Mouse (Mus musculus): ENCODE data around the gene Casz1. TPM values are rescaled to one million over a fixed set of nuclear protein-coding genes. Genes with fewer than 3 reads are reported as not detected.

Casz1 gene
- total RNA-seq, 2 experiments from 2014 or later = 0.55 to 0.75 TPM

- ATAC-seq (replicated peaks; ENCODE audit: low FRiP score, low TSS enrichment, poor library complexity, severe bottlenecking) = no peak
Measured at GRCm38 (mm10) chr4:148950932-148951650, 146.9 kb downstream of the Casz1 start.

GRCm38 (mm10) chr4:148951821-148952291, 147.6 kb downstream of the Casz1 start:
- no peak for ATAC-seq (replicated peaks; ENCODE audit: low FRiP score, low TSS enrichment, poor library complexity, severe bottlenecking)

- ATAC-seq (replicated peaks; ENCODE audit: low FRiP score, low TSS enrichment, poor library complexity, severe bottlenecking) = no peak
Measured at GRCm38 (mm10) chr4:148952328-148953222, 148.3 kb downstream of the Casz1 start.

GRCm38 (mm10) chr4:148955131-148955813, 151.0 kb downstream of the Casz1 start:
- no peak for ATAC-seq (replicated peaks; ENCODE audit: low FRiP score, low TSS enrichment, poor library complexity, severe bottlenecking)

GRCm38 (mm10) chr4:148960011-148960410, 155.8 kb downstream of the Casz1 start:
- ATAC-seq (replicated peaks; ENCODE audit: low FRiP score, low TSS enrichment, poor library complexity, severe bottlenecking) = no peak

GRCm38 (mm10) chr4:148961081-148961480, 156.9 kb downstream of the Casz1 start:
- no peak for ATAC-seq (replicated peaks; ENCODE audit: low FRiP score, low TSS enrichment, poor library complexity, severe bottlenecking)

GRCm38 (mm10) chr4:148962096-148962495, 157.9 kb downstream of the Casz1 start:
- ATAC-seq (replicated peaks; ENCODE audit: low FRiP score, low TSS enrichment, poor library complexity, severe bottlenecking) = no peak

- ATAC-seq (replicated peaks; ENCODE audit: low FRiP score, low TSS enrichment, poor library complexity, severe bottlenecking) = no peak
Measured at GRCm38 (mm10) chr4:148964541-148965310, 160.5 kb downstream of the Casz1 start.

GRCm38 (mm10) chr4:148966132-148966531, 161.9 kb downstream of the Casz1 start:
- ATAC-seq (replicated peaks; ENCODE audit: low FRiP score, low TSS enrichment, poor library complexity, severe bottlenecking) = no peak

GRCm38 (mm10) chr4:148968859-148969258, 164.6 kb downstream of the Casz1 start:
- no peak for ATAC-seq (replicated peaks; ENCODE audit: low FRiP score, low TSS enrichment, poor library complexity, severe bottlenecking)

GRCm38 (mm10) chr4:148969610-148970009, 165.4 kb downstream of the Casz1 start:
- no peak for ATAC-seq (replicated peaks; ENCODE audit: low FRiP score, low TSS enrichment, poor library complexity, severe bottlenecking)

GRCm38 (mm10) chr4:148970742-148971141, 166.5 kb downstream of the Casz1 start:
- no peak for ATAC-seq (replicated peaks; ENCODE audit: low FRiP score, low TSS enrichment, poor library complexity, severe bottlenecking)

- ATAC-seq (replicated peaks; ENCODE audit: low FRiP score, low TSS enrichment, poor library complexity, severe bottlenecking) = no peak
Measured at GRCm38 (mm10) chr4:148971613-148972242, 167.5 kb downstream of the Casz1 start.

GRCm38 (mm10) chr4:148972707-148973106, 168.5 kb downstream of the Casz1 start:
- no peak for ATAC-seq (replicated peaks; ENCODE audit: low FRiP score, low TSS enrichment, poor library complexity, severe bottlenecking)

GRCm38 (mm10) chr4:148973387-148973786, 169.2 kb downstream of the Casz1 start:
- ATAC-seq (replicated peaks; ENCODE audit: low FRiP score, low TSS enrichment, poor library complexity, severe bottlenecking) = no peak

- no peak for ATAC-seq (replicated peaks; ENCODE audit: low FRiP score, low TSS enrichment, poor library complexity, severe bottlenecking)
Measured at GRCm38 (mm10) chr4:148974833-148975232, 170.6 kb downstream of the Casz1 start.

- ATAC-seq (replicated peaks; ENCODE audit: low FRiP score, low TSS enrichment, poor library complexity, severe bottlenecking) = no peak
Measured at GRCm38 (mm10) chr4:148978221-148978855, 174.1 kb downstream of the Casz1 start.

- ATAC-seq (replicated peaks; ENCODE audit: low FRiP score, low TSS enrichment, poor library complexity, severe bottlenecking) = no peak
Measured at GRCm38 (mm10) chr4:148978926-148979325, 174.7 kb downstream of the Casz1 start.

All from megakaryocyte-erythroid progenitor cell, adult 5-6 weeks (primary cell).